In genomic region chr12:78952484-78952883, GRCm38 (mm10) we compare ENCODE assay signal across 20 mouse cellular contexts. TPM values are rescaled to one million over a fixed set of nuclear protein-coding genes. Genes with fewer than 3 reads are reported as not detected.
DNase-seq lines count a peak whose midpoint lies in the region; ATAC-seq and TF ChIP-seq lines count a peak whose summit lies in the region.
"Had no signal": no experiment of that assay in that cellular context is flagged by ENCODE, and none has a peak within 500 bp of the region (broad histone marks: within the 10 kb centered on the region; RNA-seq: fewer than 3 reads in every experiment).

No protein-coding gene starts in this region.

- peaks cover 10% of the 10 kb centered on the region; the same call in 1 of the 2 replicates for H3K9me3 ChIP-seq in hindbrain, postnatal 0 days (ENCODE audit: low read length)
- peaks cover 20% of the 10 kb centered on the region; the same call in 1 of the 2 replicates for H3K9me3 ChIP-seq in hindbrain, embryonic 14.5 days (ENCODE audit: control insufficient read depth, low read length)
- H3K9me3 ChIP-seq: G1E had no signal

- peak overlapping the region; percentile 57 for H3K27ac ChIP-seq in gastrocnemius, adult 2 months
- peak overlapping the region; percentile 76 for H3K27ac ChIP-seq in hindbrain, postnatal 0 days
- H3K27ac ChIP-seq in hindbrain, embryonic 14.5 days: no peak overlapping the region
- H3K27ac ChIP-seq: forebrain, embryonic 12.5 days had no signal

- intact Hi-C loops in gastrocnemius, adult 2 months (cut with DNase I): loop anchor here (2.0 kb wide), 1 partner anchor 18 kb away; no protein-coding TSS in a partner anchor

- H3K4me2 ChIP-seq in hindbrain, postnatal 0 days (ENCODE audit: low read depth, low read length): no peak overlapping the region
- H3K4me2 ChIP-seq in hindbrain, embryonic 14.5 days (replicated peaks): no peak overlapping the region
- H3K4me2 ChIP-seq: forebrain, embryonic 12.5 days had no signal

- DNase-seq in gastrocnemius, adult 2 months: no peak
- DNase-seq in gastrocnemius, adult 18-20 months (ENCODE audit: low spot score): no peak
- peak; percentile 52 for DNase-seq in hindbrain, postnatal 0 days (ENCODE audit: low spot score)
- no peak for DNase-seq in hindbrain, embryonic 14.5 days (ENCODE audit: low spot score)
- peak; percentile 96 for DNase-seq in cerebellum, adult 11-12 months
- DNase-seq in cerebellum, postnatal 14 days: peak; percentile 83 to 88
- no peak for DNase-seq in right cerebral cortex, postnatal 4 days
- no peak for DNase-seq in embryo, embryonic 9.5 days (ENCODE audit: extremely low spot score)
- DNase-seq: adrenal gland, postnatal 10 days; gastrocnemius, postnatal 25 days; liver, postnatal 0 days; lung, postnatal 14 days; midbrain, embryonic 14.5 days; thymus, postnatal 14 days had no signal

- TF ChIP-seq CTCF in gastrocnemius, adult 2 months (IDR thresholded peaks at IDR 0.05): no peak
- no peak for TF ChIP-seq CTCF in hindbrain, postnatal 0 days (IDR thresholded peaks at IDR 0.05; ENCODE audit: low read depth)

- peak; percentile 82 for ATAC-seq in hindbrain, postnatal 0 days
- no peak for ATAC-seq in hindbrain, embryonic 14.5 days (ENCODE audit: low FRiP score)
- ATAC-seq: activated CD4-positive, CD25-positive, alpha-beta regulatory T cell, adult 4 months; liver, postnatal 0 days had no signal

- H3K4me3 ChIP-seq in gastrocnemius, adult 2 months: no peak overlapping the region
- no peak overlapping the region for H3K4me3 ChIP-seq in hindbrain, postnatal 0 days (ENCODE audit: low read length)
- no peak overlapping the region for H3K4me3 ChIP-seq in hindbrain, embryonic 14.5 days (replicated peaks; ENCODE audit: low read length)
- H3K4me3 ChIP-seq: forebrain, embryonic 12.5 days had no signal

- 50% methylated on average over 3 of the region's 3 CpGs for WGBS in hindbrain, postnatal 0 days
- WGBS in hindbrain, embryonic 14.5 days: 66% methylated on average over 3 of the region's 3 CpGs

- H3K36me3 ChIP-seq in hindbrain, postnatal 0 days (ENCODE audit: insufficient read depth, low read length): no peaks in the 10 kb centered on the region
- H3K36me3 ChIP-seq in hindbrain, embryonic 14.5 days (replicated peaks; ENCODE audit: control insufficient read depth, insufficient read depth): no peaks in the 10 kb centered on the region
- H3K36me3 ChIP-seq: forebrain, embryonic 12.5 days; G1E had no signal

- no peak overlapping the region for H3K9ac ChIP-seq in hindbrain, postnatal 0 days (replicated peaks; ENCODE audit: low read length)
- no peak overlapping the region for H3K9ac ChIP-seq in hindbrain, embryonic 14.5 days
- H3K9ac ChIP-seq: forebrain, embryonic 12.5 days; liver, postnatal 0 days had no signal

- no peaks in the 10 kb centered on the region for H3K4me1 ChIP-seq in hindbrain, postnatal 0 days (ENCODE audit: insufficient read depth, low read length)
- H3K4me1 ChIP-seq in hindbrain, embryonic 14.5 days (replicated peaks; ENCODE audit: control insufficient read depth, insufficient read depth, low read length): no peaks in the 10 kb centered on the region
- H3K4me1 ChIP-seq: forebrain, embryonic 12.5 days had no signal

- no peaks in the 10 kb centered on the region for H3K27me3 ChIP-seq in hindbrain, postnatal 0 days (ENCODE audit: insufficient read depth, low read length)
- no peaks in the 10 kb centered on the region for H3K27me3 ChIP-seq in hindbrain, embryonic 14.5 days (ENCODE audit: control insufficient read depth, insufficient read depth, low read length)
- H3K27me3 ChIP-seq: forebrain, embryonic 12.5 days had no signal

RNA-seq across cellular contexts. Expression of gene Plek2, which starts 45.7 kb away (rescaled TPM):
- total RNA-seq in gastrocnemius, adult 2 months (2021): under 1 TPM; 0.20 to 0.28 TPM
- under 1 TPM in 1 of 2 experiments, not detected in 1; 0.14 TPM for total RNA-seq in gastrocnemius, adult 18-20 months (2021)
- total RNA-seq in hindbrain, postnatal 0 days (2014; rRNA removed): 1.2 and 1.9 TPM in 2 replicates
- 2.4 and 2.7 TPM in 2 replicates for polyA plus RNA-seq in hindbrain, postnatal 0 days (2015; fragmentation: Nextera tagmentation; extraction: Ambion mirVana)
- polyA plus RNA-seq in hindbrain, embryonic 14.5 days (2014; fragmentation: Nextera tagmentation; extraction: Ambion mirVana): 1.8 TPM in 2 replicates
- total RNA-seq: common myeloid progenitor, adult 5-6 weeks; G1E; left cerebral cortex, postnatal 36 days; megakaryocyte, adult 5-6 weeks had no signal
- polyA plus RNA-seq: G1E had no signal

RNA-seq across cellular contexts. Expression of gene Tmem229b, which starts 54.9 kb away (rescaled TPM):
- total RNA-seq in gastrocnemius, adult 2 months (2021): 1 to 10 TPM; 4.6 to 8.6 TPM
- total RNA-seq in gastrocnemius, adult 18-20 months (2021): 1 to 10 TPM; 2.5 to 5.5 TPM
- 192 and 214 TPM in 2 replicates for total RNA-seq in hindbrain, postnatal 0 days (2014; rRNA removed)
- 51.0 and 54.4 TPM in 2 replicates for polyA plus RNA-seq in hindbrain, postnatal 0 days (2015; fragmentation: Nextera tagmentation; extraction: Ambion mirVana)
- polyA plus RNA-seq in hindbrain, embryonic 14.5 days (2014; fragmentation: Nextera tagmentation; extraction: Ambion mirVana): 62.2 and 69.6 TPM in 2 replicates

Comparison
In these comparisons a context has a peak if more than half of its experiments do, and no peak if none do; other contexts are left out.
1. DNase-seq: peak in hindbrain, postnatal 0 days (single experiment), cerebellum, adult 11-12 months (single experiment) and cerebellum, postnatal 14 days (2 of 2); none in gastrocnemius, adult 2 months (single experiment), gastrocnemius, adult 18-20 months (single experiment), hindbrain, embryonic 14.5 days (single experiment), right cerebral cortex, postnatal 4 days (single experiment) and embryo, embryonic 9.5 days (single experiment).
2. RNA of gene Tmem229b, which starts 54.9 kb away (total RNA-seq): 192 to 214 TPM in hindbrain, postnatal 0 days; 4.6 to 8.6 TPM in gastrocnemius, adult 2 months and 2.5 to 5.5 TPM in gastrocnemius, adult 18-20 months; every median in the first group is over 10 times any median in the second.